25 mouse cellular contexts compared by ENCODE assay signal in genomic region chr8:110530008-110530762, GRCm38 (mm10).
DNase-seq lines count a peak whose midpoint lies in the region; ATAC-seq and TF ChIP-seq lines count a peak whose summit lies in the region.
"Had no signal": no experiment of that assay in that cellular context is flagged by ENCODE, and none has a peak within 500 bp of the region (broad histone marks: within the 10 kb centered on the region; RNA-seq: fewer than 3 reads in every experiment).

No protein-coding gene starts in this region.

- no peaks in the 10 kb centered on the region for H3K9me3 ChIP-seq in kidney, embryonic 16.5 days (ENCODE audit: low read length)
- H3K9me3 ChIP-seq in intestine, embryonic 15.5 days = no peaks in the 10 kb centered on the region
- no peaks in the 10 kb centered on the region for H3K9me3 ChIP-seq in intestine, postnatal 0 days (ENCODE audit: control insufficient read depth)
- H3K9me3 ChIP-seq in liver, embryonic 16.5 days (replicated peaks; ENCODE audit: control insufficient read depth, low read length) = no peaks in the 10 kb centered on the region
- H3K9me3 ChIP-seq: embryonic facial prominence, embryonic 10.5 days; embryonic facial prominence, embryonic 15.5 days; forebrain, embryonic 12.5 days; hindbrain, embryonic 10.5 days; hindbrain, embryonic 15.5 days; limb, embryonic 10.5 days; limb, embryonic 15.5 days; midbrain, embryonic 15.5 days had no signal

- no peak overlapping the region for H3K9ac ChIP-seq in kidney, embryonic 16.5 days (replicated peaks; ENCODE audit: low read length)
- no peak overlapping the region for H3K9ac ChIP-seq in intestine, embryonic 15.5 days
- no peak overlapping the region for H3K9ac ChIP-seq in intestine, postnatal 0 days (ENCODE audit: low read depth, low read length)
- H3K9ac ChIP-seq in liver, embryonic 16.5 days (ENCODE audit: low read depth, low read length) = no peak overlapping the region
- H3K9ac ChIP-seq: embryonic facial prominence, embryonic 15.5 days; forebrain, embryonic 12.5 days; forebrain, postnatal 0 days; hindbrain, embryonic 15.5 days; limb, embryonic 15.5 days; midbrain, embryonic 15.5 days had no signal

- TF ChIP-seq CTCF in intestine, postnatal 0 days (IDR thresholded peaks at IDR 0.05; ENCODE audit: low read depth) = no peak

- no peak overlapping the region for H3K27ac ChIP-seq in kidney, embryonic 16.5 days (ENCODE audit: low read length)
- no peak overlapping the region for H3K27ac ChIP-seq in intestine, embryonic 15.5 days
- H3K27ac ChIP-seq in intestine, postnatal 0 days (ENCODE audit: low read depth, low read length) = no peak overlapping the region
- peak overlapping the region; percentile 47 for H3K27ac ChIP-seq in liver, embryonic 16.5 days (ENCODE audit: low read length)
- H3K27ac ChIP-seq: embryonic facial prominence, embryonic 10.5 days; embryonic facial prominence, embryonic 15.5 days; forebrain, embryonic 12.5 days; hindbrain, embryonic 10.5 days; hindbrain, embryonic 15.5 days; limb, embryonic 10.5 days; limb, embryonic 15.5 days; midbrain, embryonic 15.5 days had no signal

- ATAC-seq in kidney, embryonic 16.5 days (ENCODE audit: low FRiP score, low TSS enrichment) = no peak
- ATAC-seq in intestine, embryonic 15.5 days = peak; percentile 78
- peak; percentile 38; the same call in 1 of the 2 replicates for ATAC-seq in intestine, postnatal 0 days
- peak; percentile 79 for ATAC-seq in liver, embryonic 16.5 days (ENCODE audit: low read depth)
- ATAC-seq: forebrain, postnatal 0 days; inflammation-experienced regulatory T-cells, adult 6 months; lung, postnatal 0 days; midbrain, embryonic 15.5 days had no signal

- H3K4me3 ChIP-seq in kidney, embryonic 16.5 days (ENCODE audit: low read length) = no peak overlapping the region
- H3K4me3 ChIP-seq in intestine, embryonic 15.5 days (replicated peaks) = no peak overlapping the region
- no peak overlapping the region for H3K4me3 ChIP-seq in intestine, postnatal 0 days (ENCODE audit: low read depth, low read length)
- H3K4me3 ChIP-seq in liver, embryonic 16.5 days (ENCODE audit: low read depth, low read length) = no peak overlapping the region
- H3K4me3 ChIP-seq: embryonic facial prominence, embryonic 10.5 days; embryonic facial prominence, embryonic 15.5 days; forebrain, embryonic 12.5 days; hindbrain, embryonic 10.5 days; hindbrain, embryonic 15.5 days; limb, embryonic 10.5 days; limb, embryonic 15.5 days; midbrain, embryonic 15.5 days had no signal

- H3K27me3 ChIP-seq in kidney, embryonic 16.5 days (ENCODE audit: insufficient read depth, low read length) = no peaks in the 10 kb centered on the region
- 0 out of 2 replicates have a peak, but pooled peaks cover 2% of the 10 kb centered on the region for H3K27me3 ChIP-seq in intestine, embryonic 15.5 days (replicated peaks)
- H3K27me3 ChIP-seq in intestine, postnatal 0 days (replicated peaks; ENCODE audit: control insufficient read depth, insufficient read depth, low read length) = no peaks in the 10 kb centered on the region
- H3K27me3 ChIP-seq in liver, embryonic 16.5 days (ENCODE audit: control insufficient read depth, insufficient read depth, low read depth, low read length) = no peaks in the 10 kb centered on the region
- H3K27me3 ChIP-seq: embryonic facial prominence, embryonic 15.5 days; forebrain, embryonic 12.5 days; hindbrain, embryonic 15.5 days; limb, embryonic 15.5 days; midbrain, embryonic 15.5 days had no signal

- H3K36me3 ChIP-seq in kidney, embryonic 16.5 days (ENCODE audit: insufficient read depth, low read length) = no peaks in the 10 kb centered on the region
- H3K36me3 ChIP-seq in intestine, embryonic 15.5 days = no peaks in the 10 kb centered on the region
- no peaks in the 10 kb centered on the region for H3K36me3 ChIP-seq in intestine, postnatal 0 days (ENCODE audit: control insufficient read depth, insufficient read depth)
- no peaks in the 10 kb centered on the region for H3K36me3 ChIP-seq in liver, embryonic 16.5 days (ENCODE audit: control insufficient read depth, insufficient read depth)
- H3K36me3 ChIP-seq: embryonic facial prominence, embryonic 10.5 days; embryonic facial prominence, embryonic 15.5 days; forebrain, embryonic 12.5 days; hindbrain, embryonic 10.5 days; hindbrain, embryonic 15.5 days; limb, embryonic 10.5 days; limb, embryonic 15.5 days; midbrain, embryonic 15.5 days had no signal

- WGBS in kidney, embryonic 16.5 days = 66% methylated on average over 8 of the region's 8 CpGs
- 46% methylated on average over 8 of the region's 8 CpGs for WGBS in intestine, embryonic 15.5 days
- WGBS in intestine, postnatal 0 days = 26% methylated on average over 8 of the region's 8 CpGs
- 48% methylated on average over 8 of the region's 8 CpGs for WGBS in liver, embryonic 16.5 days (ENCODE audit: insufficient replicate concordance)

- no peak overlapping the region for H3K4me2 ChIP-seq in kidney, embryonic 16.5 days (replicated peaks; ENCODE audit: low read depth, low read length)
- H3K4me2 ChIP-seq in intestine, embryonic 15.5 days (replicated peaks) = no peak overlapping the region
- no peak overlapping the region for H3K4me2 ChIP-seq in intestine, postnatal 0 days (replicated peaks; ENCODE audit: low read depth)
- no peak overlapping the region for H3K4me2 ChIP-seq in liver, embryonic 16.5 days (ENCODE audit: low read depth, low read length)
- H3K4me2 ChIP-seq: embryonic facial prominence, embryonic 15.5 days; forebrain, embryonic 12.5 days; hindbrain, embryonic 15.5 days; limb, embryonic 15.5 days; midbrain, embryonic 15.5 days had no signal

- H3K4me1 ChIP-seq in kidney, embryonic 16.5 days (ENCODE audit: insufficient read depth, low read length) = no peaks in the 10 kb centered on the region
- H3K4me1 ChIP-seq in intestine, embryonic 15.5 days (replicated peaks) = 0 out of 2 replicates have a peak, but pooled peaks cover 8% of the 10 kb centered on the region
- no peaks in the 10 kb centered on the region for H3K4me1 ChIP-seq in intestine, postnatal 0 days (replicated peaks; ENCODE audit: control insufficient read depth, insufficient read depth, low read length)
- no peaks in the 10 kb centered on the region; the same call in 1 of the 2 replicates for H3K4me1 ChIP-seq in liver, embryonic 16.5 days (ENCODE audit: control insufficient read depth, low read depth, low read length)
- H3K4me1 ChIP-seq: embryonic facial prominence, embryonic 15.5 days; forebrain, embryonic 12.5 days; hindbrain, embryonic 15.5 days; limb, embryonic 10.5 days; limb, embryonic 15.5 days; midbrain, embryonic 15.5 days had no signal

- peak; percentile 22 for DNase-seq in kidney, postnatal 14 days
- DNase-seq in urinary bladder, adult 18-20 months (ENCODE audit: low spot score in 2 of 2) = no peak
- DNase-seq in cerebellum, postnatal 10 days = no peak
- DNase-seq: adrenal gland, postnatal 25 days; cerebellum, adult 11-12 months; cerebellum, postnatal 25 days; forebrain, postnatal 0 days; heart, postnatal 14 days; layer of hippocampus, postnatal 36 days; right cerebral cortex, postnatal 25 days; spleen, adult 18-20 months had no signal
